Mouse (Mus musculus): ENCODE data around the gene Gm37240. TPM values are rescaled to one million over a fixed set of nuclear protein-coding genes. Genes with fewer than 3 reads are reported as not detected.

Gene Gm37240
- polyA plus RNA-seq, 1 experiment: not detected

- no peak overlapping the region for H3K27ac ChIP-seq (replicated peaks; ENCODE audit: low read depth, low read length)
- no peaks in the 10 kb centered on the region for H3K4me1 ChIP-seq (ENCODE audit: control insufficient read depth, insufficient read depth, insufficient read length, low read length)
- H3K4me3 ChIP-seq (ENCODE audit: insufficient read depth, low read depth, low read length): no peak overlapping the region
Observed at GRCm38 (mm10) chr3:85145076-85145475, 742.2 kb downstream of the Gm37240 start.

GRCm38 (mm10) chr3:85144425-85144824 is 742.9 kb downstream of the Gm37240 start:
- Histone ChIP-seq H3K4me1 (ENCODE audit: control insufficient read depth, insufficient read depth, insufficient read length, low read length) (no peaks in the 10 kb centered on the region), H3K27ac (replicated peaks; ENCODE audit: low read depth, low read length) (no peak overlapping the region), H3K4me3 (ENCODE audit: insufficient read depth, low read depth, low read length) (no peak overlapping the region)

- H3K4me3 ChIP-seq (ENCODE audit: insufficient read depth, low read depth, low read length): no peak overlapping the region
- H3K4me1 ChIP-seq (ENCODE audit: control insufficient read depth, insufficient read depth, insufficient read length, low read length): no peaks in the 10 kb centered on the region
- no peak overlapping the region for H3K27ac ChIP-seq (replicated peaks; ENCODE audit: low read depth, low read length)
Observed at GRCm38 (mm10) chr3:85140488-85140887, 746.8 kb downstream of the Gm37240 start.

- H3K4me3 ChIP-seq (ENCODE audit: insufficient read depth, low read depth, low read length): no peak overlapping the region
Observed at GRCm38 (mm10) chr3:85138407-85138806, 748.9 kb downstream of the Gm37240 start.

GRCm38 (mm10) chr3:85133561-85133960 is 753.8 kb downstream of the Gm37240 start:
- Histone ChIP-seq H3K4me3 (ENCODE audit: insufficient read depth, low read depth, low read length) (no peak overlapping the region), H3K27ac (replicated peaks; ENCODE audit: low read depth, low read length) (no peak overlapping the region), H3K4me1 (ENCODE audit: control insufficient read depth, insufficient read depth, insufficient read length, low read length) (no peaks in the 10 kb centered on the region)

More at GRCm38 (mm10) chr3:85138407-85138806, 748.9 kb downstream of the Gm37240 start:
- Histone ChIP-seq H3K4me1 (ENCODE audit: control insufficient read depth, insufficient read depth, insufficient read length, low read length) (no peaks in the 10 kb centered on the region), H3K27ac (replicated peaks; ENCODE audit: low read depth, low read length) (no peak overlapping the region)

- Histone ChIP-seq H3K4me1 (ENCODE audit: control insufficient read depth, insufficient read depth, insufficient read length, low read length) (no peaks in the 10 kb centered on the region), H3K27ac (replicated peaks; ENCODE audit: low read depth, low read length) (no peak overlapping the region), H3K4me3 (ENCODE audit: insufficient read depth, low read depth, low read length) (no peak overlapping the region)
Observed at GRCm38 (mm10) chr3:85131878-85132277, 755.4 kb downstream of the Gm37240 start.

- no peaks in the 10 kb centered on the region for H3K4me1 ChIP-seq (ENCODE audit: control insufficient read depth, insufficient read depth, insufficient read length, low read length)
- no peak overlapping the region for H3K4me3 ChIP-seq (ENCODE audit: insufficient read depth, low read depth, low read length)
- H3K27ac ChIP-seq (replicated peaks; ENCODE audit: low read depth, low read length): no peak overlapping the region
Observed at GRCm38 (mm10) chr3:85128546-85128945, 758.8 kb downstream of the Gm37240 start.

GRCm38 (mm10) chr3:85126970-85127369 is 760.3 kb downstream of the Gm37240 start:
- H3K4me3 ChIP-seq (ENCODE audit: insufficient read depth, low read depth, low read length): no peak overlapping the region
- no peak overlapping the region for H3K27ac ChIP-seq (replicated peaks; ENCODE audit: low read depth, low read length)
- H3K4me1 ChIP-seq (ENCODE audit: control insufficient read depth, insufficient read depth, insufficient read length, low read length): no peaks in the 10 kb centered on the region

- no peak overlapping the region for H3K4me3 ChIP-seq (ENCODE audit: insufficient read depth, low read depth, low read length)
- H3K27ac ChIP-seq (replicated peaks; ENCODE audit: low read depth, low read length): no peak overlapping the region
- no peaks in the 10 kb centered on the region for H3K4me1 ChIP-seq (ENCODE audit: control insufficient read depth, insufficient read depth, insufficient read length, low read length)
Observed at GRCm38 (mm10) chr3:85125471-85125870, 761.8 kb downstream of the Gm37240 start.

GRCm38 (mm10) chr3:85124924-85125323 is 762.4 kb downstream of the Gm37240 start:
- Histone ChIP-seq H3K4me1 (ENCODE audit: control insufficient read depth, insufficient read depth, insufficient read length, low read length) (no peaks in the 10 kb centered on the region), H3K4me3 (ENCODE audit: insufficient read depth, low read depth, low read length) (no peak overlapping the region), H3K27ac (replicated peaks; ENCODE audit: low read depth, low read length) (no peak overlapping the region)

GRCm38 (mm10) chr3:85124410-85124809 is 762.9 kb downstream of the Gm37240 start:
- H3K4me1 ChIP-seq (ENCODE audit: control insufficient read depth, insufficient read depth, insufficient read length, low read length): no peaks in the 10 kb centered on the region
- H3K27ac ChIP-seq (replicated peaks; ENCODE audit: low read depth, low read length): no peak overlapping the region
- H3K4me3 ChIP-seq (ENCODE audit: insufficient read depth, low read depth, low read length): no peak overlapping the region

- Histone ChIP-seq H3K27ac (replicated peaks; ENCODE audit: low read depth, low read length) (no peak overlapping the region), H3K4me3 (ENCODE audit: insufficient read depth, low read depth, low read length) (no peak overlapping the region), H3K4me1 (ENCODE audit: control insufficient read depth, insufficient read depth, insufficient read length, low read length) (no peaks in the 10 kb centered on the region)
Observed at GRCm38 (mm10) chr3:85117702-85118101, 769.6 kb downstream of the Gm37240 start.

GRCm38 (mm10) chr3:85117014-85117413 is 770.3 kb downstream of the Gm37240 start:
- Histone ChIP-seq H3K4me1 (ENCODE audit: control insufficient read depth, insufficient read depth, insufficient read length, low read length) (no peaks in the 10 kb centered on the region), H3K4me3 (ENCODE audit: insufficient read depth, low read depth, low read length) (no peak overlapping the region), H3K27ac (replicated peaks; ENCODE audit: low read depth, low read length) (no peak overlapping the region)

GRCm38 (mm10) chr3:85115959-85116543 is 771.3 kb downstream of the Gm37240 start:
- Histone ChIP-seq H3K4me1 (ENCODE audit: control insufficient read depth, insufficient read depth, insufficient read length, low read length) (no peaks in the 10 kb centered on the region), H3K4me3 (ENCODE audit: insufficient read depth, low read depth, low read length) (no peak overlapping the region), H3K27ac (replicated peaks; ENCODE audit: low read depth, low read length) (no peak overlapping the region)

GRCm38 (mm10) chr3:85113565-85113964 is 773.8 kb downstream of the Gm37240 start:
- no peaks in the 10 kb centered on the region for H3K4me1 ChIP-seq (ENCODE audit: control insufficient read depth, insufficient read depth, insufficient read length, low read length)
- H3K27ac ChIP-seq (replicated peaks; ENCODE audit: low read depth, low read length): no peak overlapping the region

GRCm38 (mm10) chr3:85110762-85111161 is 776.6 kb downstream of the Gm37240 start:
- H3K4me1 ChIP-seq (ENCODE audit: control insufficient read depth, insufficient read depth, insufficient read length, low read length): no peaks in the 10 kb centered on the region
- no peak overlapping the region for H3K27ac ChIP-seq (replicated peaks; ENCODE audit: low read depth, low read length)
- no peak overlapping the region for H3K4me3 ChIP-seq (ENCODE audit: insufficient read depth, low read depth, low read length)

More at GRCm38 (mm10) chr3:85113565-85113964, 773.8 kb downstream of the Gm37240 start:
- H3K4me3 ChIP-seq (ENCODE audit: insufficient read depth, low read depth, low read length): no peak overlapping the region
